Mouse (Mus musculus) liver, embryonic 11.5 days (tissue): ENCODE data around the gene Defb29. TPM values are rescaled to one million over a fixed set of nuclear protein-coding genes. Genes with fewer than 3 reads are reported as not detected.
A peak's percentile ranks its signal among the peaks of the same experiment; 100 is the strongest.

Experiments used
- ATAC-seq: fragments of 200-750 bp; cut with Nextera tagmentation; replicated peaks from 2 replicates; pipeline ENCODE4 v1.8.0; 2017; ENCODE audit warnings: moderate number of reproducible peaks, mild to moderate bottlenecking, moderate TSS enrichment, moderate library complexity; ENCODE audit not compliant: low FRiP score
- DNase-seq: peaks from one replicate; pipeline ENCODE4 v3.0.0-alpha.2; 2017; ENCODE audit warnings: low spot score
- H3K27ac ChIP-seq: fragments of 300-500 bp; sonication (generic); 2 replicates; pipeline ENCODE4 v1.5.1; 2014; ENCODE audit warnings: mild to moderate bottlenecking, low read depth, low read length, control low read depth
- H3K27me3 ChIP-seq: fragments of 300-500 bp; sonication (generic); replicated peaks from 2 replicates; pipeline ENCODE4 v1.6.1; 2014; ENCODE audit warnings: low read length, mixed read lengths; ENCODE audit not compliant: control insufficient read depth, insufficient read depth
- H3K36me3 ChIP-seq: fragments of 300-500 bp; sonication (generic); 2 replicates; pipeline ENCODE4 v1.6.1; 2014; ENCODE audit warnings: mild to moderate bottlenecking, low read length, moderate library complexity, mixed read lengths; ENCODE audit not compliant: control insufficient read depth, insufficient read depth
- H3K4me1 ChIP-seq: fragments of 300-500 bp; sonication (generic); replicated peaks from 2 replicates; pipeline ENCODE4 v1.6.1; 2014; ENCODE audit warnings: low read length, mixed read lengths; ENCODE audit not compliant: control insufficient read depth, insufficient read depth
- H3K4me2 ChIP-seq: fragments of 300-500 bp; sonication (generic); 2 replicates; pipeline ENCODE4 v1.6.1; 2014; ENCODE audit warnings: mild to moderate bottlenecking, control low read depth, moderate library complexity
- H3K4me3 ChIP-seq: fragments of 300-500 bp; sonication (generic); 2 replicates; pipeline ENCODE4 v1.5.1; 2014; ENCODE audit warnings: low read depth, low read length, control low read depth
- H3K9ac ChIP-seq: fragments of 300-500 bp; sonication (generic); 2 replicates; pipeline ENCODE4 v1.6.1; 2014; ENCODE audit warnings: low read depth, low read length, control low read depth
- H3K9me3 ChIP-seq: fragments of 300-500 bp; sonication (generic); 2 replicates; pipeline ENCODE4 v1.6.1; 2016; ENCODE audit warnings: low read length, inconsistent platforms, mixed read lengths; ENCODE audit not compliant: control insufficient read depth
- WGBS: fragments of 180-500 bp; shearing (Covaris S2); extraction: QIAGEN DNeasy Blood & Tissue Kit; methylation state at CpG from one replicate; pipeline ENCODE4 v1.1.7; 2014; 5-methylcytosine and 5-hydroxymethylcytosine counted together
- polyA plus RNA-seq: library from polyadenylated mRNA; unstranded; fragments of >200 nt; fragmentation: Nextera tagmentation; extraction: Ambion mirVana; gene quantifications from 2 replicates; pipeline ENCODE4 v1.2.1, GENCODE M21; 2014

Gene Defb29
- polyA plus RNA-seq, 1 experiment from 2014 or later, result not detected

GRCm38 (mm10) chr2:152570313-152570712 is 30.4 kb upstream of the Defb29 start:
- 68% methylated on average over 6 of the region's 6 CpGs for WGBS
- Histone ChIP-seq H3K9me3 (no peaks in the 10 kb centered on the region), H3K4me1 (no peaks in the 10 kb centered on the region), H3K27me3 (no peaks in the 10 kb centered on the region), H3K27ac (no peak overlapping the region), H3K4me3 (no peak overlapping the region), H3K36me3 (no peaks in the 10 kb centered on the region), H3K4me2 (no peak overlapping the region), H3K9ac (no peak overlapping the region)
- DNase-seq (no peak), ATAC-seq (no peak)

DNA sequence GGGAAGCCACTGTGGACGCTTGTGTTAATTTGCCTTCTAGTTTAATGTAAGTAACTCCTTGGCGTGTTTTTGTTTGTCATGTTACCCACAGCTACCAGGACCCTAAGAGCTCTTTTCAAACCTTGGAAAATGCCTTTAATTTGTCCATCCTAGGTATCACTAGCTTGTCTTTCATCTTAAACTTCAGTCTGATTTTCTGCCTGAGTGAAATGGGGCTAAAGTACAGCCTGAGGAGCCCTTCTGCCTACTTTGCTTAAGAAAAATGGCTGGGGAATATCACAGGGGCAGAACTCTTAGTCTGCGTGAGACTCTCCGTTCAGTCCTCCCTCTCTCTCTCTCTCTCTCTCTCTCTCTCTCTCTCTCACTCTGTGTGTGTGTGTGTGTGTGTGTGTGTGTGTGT is 30.0 kb upstream of the Defb29 start:
- H3K4me2 ChIP-seq, result no peak overlapping the region

GRCm38 (mm10) chr2:152569038-152569437 is 29.1 kb upstream of the Defb29 start, which contains the start of gene Gm17416:
Gene Gm17416, plus strand, starts transcription at chr2:152569338.
- H3K27me3 ChIP-seq, result no peaks in the 10 kb centered on the region
- no peak within 1 kb of the TSS for H3K4me3 ChIP-seq
- no peak within 1 kb of the TSS for H3K27ac ChIP-seq
- 82% methylated on average over 5 of the region's 5 CpGs for WGBS
- DNase-seq, result no peak
- ATAC-seq, result no peak
- no peak within 1 kb of the TSS for H3K9ac ChIP-seq
- no peaks in the 10 kb centered on the region for H3K4me1 ChIP-seq
- H3K9me3 ChIP-seq, result no peaks in the 10 kb centered on the region
- no peaks in the 10 kb centered on the region for H3K36me3 ChIP-seq
- H3K4me2 ChIP-seq, result no peak within 1 kb of the TSS

More for the DNA sequence above, 30.0 kb upstream of the Defb29 start:
- H3K27ac ChIP-seq, result no peak overlapping the region
- H3K4me3 ChIP-seq, result no peak overlapping the region
- H3K27me3 ChIP-seq, result no peaks in the 10 kb centered on the region
- no peaks in the 10 kb centered on the region for H3K4me1 ChIP-seq
- WGBS, result 77% methylated on average over 4 of the region's 4 CpGs
- H3K36me3 ChIP-seq, result no peaks in the 10 kb centered on the region
- H3K9me3 ChIP-seq, result no peaks in the 10 kb centered on the region
- DNase-seq (no peak), ATAC-seq (no peak)
- no peak overlapping the region for H3K9ac ChIP-seq

DNA sequence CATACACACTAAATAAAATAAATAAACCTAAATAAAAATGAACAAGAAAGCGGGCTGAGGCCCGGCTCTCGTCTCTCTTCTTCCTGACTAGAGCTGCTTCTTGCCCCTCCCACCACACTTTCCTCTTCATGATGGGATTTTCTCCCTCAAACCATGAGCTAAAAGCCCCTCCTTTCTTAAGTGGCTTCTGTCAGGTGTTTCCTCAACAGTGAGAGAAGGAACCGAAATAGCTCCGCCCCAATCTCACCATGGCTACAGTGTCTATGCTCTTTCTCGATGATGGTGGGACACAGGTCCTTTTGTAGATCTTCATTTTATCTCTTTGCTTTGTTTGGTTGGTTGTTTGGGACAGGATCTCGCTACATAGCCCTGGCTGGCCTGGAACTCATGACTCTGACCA is 16.8 kb upstream of the Defb29 start:
- H3K9me3 ChIP-seq, result no peaks in the 10 kb centered on the region
- no peaks in the 10 kb centered on the region for H3K36me3 ChIP-seq
- DNase-seq (no peak), ATAC-seq (no peak)
- no peak overlapping the region for H3K9ac ChIP-seq
- H3K4me3 ChIP-seq, result no peak overlapping the region
- H3K27ac ChIP-seq, result no peak overlapping the region
- H3K4me1 ChIP-seq, result no peaks in the 10 kb centered on the region; the same call in 1 of the 2 replicates
- no peaks in the 10 kb centered on the region for H3K27me3 ChIP-seq
- 73% methylated on average over 7 of the region's 7 CpGs for WGBS
- no peak overlapping the region for H3K4me2 ChIP-seq

GRCm38 (mm10) chr2:152553774-152554423 is 14.0 kb upstream of the Defb29 start:
- DNase-seq (peak; percentile 35), ATAC-seq (no peak)
- H3K27ac ChIP-seq, result no peak overlapping the region
- no peaks in the 10 kb centered on the region for H3K36me3 ChIP-seq
- H3K27me3 ChIP-seq, result no peaks in the 10 kb centered on the region
- H3K4me3 ChIP-seq, result no peak overlapping the region
- no peaks in the 10 kb centered on the region for H3K4me1 ChIP-seq
- H3K9ac ChIP-seq, result no peak overlapping the region
- WGBS, result 12% methylated on average over 16 of the region's 16 CpGs
- no peak overlapping the region for H3K4me2 ChIP-seq
- H3K9me3 ChIP-seq, result no peaks in the 10 kb centered on the region

- H3K4me1 ChIP-seq, result no peaks in the 10 kb centered on the region
- no peaks in the 10 kb centered on the region for H3K27me3 ChIP-seq
- H3K4me3 ChIP-seq, result no peak overlapping the region
- H3K9me3 ChIP-seq, result no peaks in the 10 kb centered on the region
- no peak overlapping the region for H3K9ac ChIP-seq
- no peak overlapping the region for H3K27ac ChIP-seq
- H3K36me3 ChIP-seq, result no peaks in the 10 kb centered on the region
- DNase-seq, result no peak
- WGBS, result 67% methylated on average over 5 of the region's 5 CpGs
- ATAC-seq, result no peak
- no peak overlapping the region for H3K4me2 ChIP-seq
These were observed 8.2 kb upstream of the Defb29 start for GRCm38 (mm10) chr2:152548124-152548523.

GRCm38 (mm10) chr2:152544691-152545090 is 4.8 kb upstream of the Defb29 start:
- Histone ChIP-seq H3K27ac (no peak overlapping the region), H3K4me2 (no peak overlapping the region), H3K9me3 (no peaks in the 10 kb centered on the region), H3K27me3 (no peaks in the 10 kb centered on the region), H3K4me3 (no peak overlapping the region), H3K9ac (no peak overlapping the region), H3K36me3 (no peaks in the 10 kb centered on the region), H3K4me1 (no peaks in the 10 kb centered on the region)
- WGBS, result 34% methylated on average over 4 of the region's 4 CpGs
- DNase-seq (no peak), ATAC-seq (no peak)

GRCm38 (mm10) chr2:152543478-152543877 is 3.6 kb upstream of the Defb29 start:
- Histone ChIP-seq H3K9ac (no peak overlapping the region), H3K4me3 (no peak overlapping the region), H3K4me1 (no peaks in the 10 kb centered on the region), H3K9me3 (no peaks in the 10 kb centered on the region), H3K4me2 (no peak overlapping the region), H3K27me3 (no peaks in the 10 kb centered on the region), H3K36me3 (no peaks in the 10 kb centered on the region), H3K27ac (no peak overlapping the region)
- WGBS, result 83% methylated on average over 4 of the region's 4 CpGs
- ATAC-seq, result no peak
- no peak for DNase-seq

GRCm38 (mm10) chr2:152542897-152543296 is 3.0 kb upstream of the Defb29 start:
- Histone ChIP-seq H3K36me3 (no peaks in the 10 kb centered on the region), H3K9me3 (no peaks in the 10 kb centered on the region), H3K9ac (no peak overlapping the region), H3K4me3 (no peak overlapping the region), H3K27ac (no peak overlapping the region), H3K4me2 (no peak overlapping the region), H3K27me3 (no peaks in the 10 kb centered on the region), H3K4me1 (no peaks in the 10 kb centered on the region)
- no peak for DNase-seq
- no peak for ATAC-seq
- WGBS, result 68% methylated on average over 2 of the region's 2 CpGs
